Mouse (Mus musculus) brain, embryonic 14.5 days (tissue): Measurements from ENCODE around the gene Tram2.

Experiments
- CTCF ChIP-seq: fragments of 200-500 bp; IDR thresholded peaks from 2 replicates; pipeline ENCODE4 v1.5.1; 2012; ENCODE audit warnings: inconsistent platforms, mild to moderate bottlenecking, moderate library complexity, borderline replicate concordance; ENCODE audit not compliant: insufficient read depth, insufficient read length; ENCODE audit errors: extremely low read depth
- POLR2A ChIP-seq: fragments of 200-500 bp; IDR thresholded peaks from 2 replicates; pipeline ENCODE4 v1.6.1; 2012; ENCODE audit warnings: mild to moderate bottlenecking, inconsistent platforms, borderline replicate concordance; ENCODE audit not compliant: poor library complexity, insufficient read depth, insufficient read length, severe bottlenecking; ENCODE audit errors: extremely low read depth

GRCm38 (mm10) chr1:21064153-21064552 lies 14.9 kb downstream of the Tram2 start:
- TF ChIP-seq CTCF (no peak), POLR2A (no peak)
